Mouse (Mus musculus) spleen, postnatal 14 days (tissue): Measurements from ENCODE around the gene Mavs.

ENCODE experiments used
- DNase-seq, 2 experiments: peaks; one replicate each; pipeline ENCODE4 v3.0.0; 2021 to 2022; ENCODE audit warnings: low spot score in 2 of 2

Mavs gene

GRCm38 (mm10) chr2:131261481-131262212, 27.8 kb downstream of the Mavs start:
- DNase-seq, result no peak

- DNase-seq, result peak; percentile 95 to 96
Observed at GRCm38 (mm10) chr2:131262213-131262672, 28.4 kb downstream of the Mavs start, which contains the start of gene Pank2. TSS of gene Pank2 (plus strand) at chr2:131262495.

- no peak for DNase-seq
Observed at GRCm38 (mm10) chr2:131262680-131263670, 29.1 kb downstream of the Mavs start.

GRCm38 (mm10) chr2:131264027-131264426, 30.2 kb downstream of the Mavs start:
- DNase-seq, result no peak

GRCm38 (mm10) chr2:131265056-131265455, 31.2 kb downstream of the Mavs start:
- no peak for DNase-seq

- DNase-seq, result no peak
Observed at GRCm38 (mm10) chr2:131275493-131275892, 41.6 kb downstream of the Mavs start.

GRCm38 (mm10) chr2:131276722-131277121, 42.9 kb downstream of the Mavs start:
- no peak for DNase-seq

GRCm38 (mm10) chr2:131281596-131281995, 47.7 kb downstream of the Mavs start:
- no peak for DNase-seq

GRCm38 (mm10) chr2:131286276-131286675, 52.4 kb downstream of the Mavs start:
- no peak for DNase-seq

GRCm38 (mm10) chr2:131290669-131291068, 56.8 kb downstream of the Mavs start:
- no peak for DNase-seq

- DNase-seq, result no peak
Observed at GRCm38 (mm10) chr2:131296746-131297261, 62.9 kb downstream of the Mavs start.
